Mouse (Mus musculus) MEL (cell line): ENCODE data around the gene Scamp5. TPM values are rescaled to one million over a fixed set of nuclear protein-coding genes. Genes with fewer than 3 reads are reported as not detected.

Experiments used
- DNase-seq: peaks from one replicate; pipeline ENCODE4 v3.0.0; 2011; ENCODE audit warnings: low read depth, low spot score
- H3K27ac ChIP-seq: 2 replicates; pipeline ENCODE4 v1.5.1; 2012; ENCODE audit warnings: low read depth, mild to moderate bottlenecking, control low read depth, low read length, moderate library complexity; ENCODE audit not compliant: control insufficient read depth
- H3K27me3 ChIP-seq, 2 experiments: fragments of 150-350 bp in 1 of 2; sonication (generic) in 1 of 2; 2 replicates each; pipeline ENCODE4 v1.6.1; 2012; ENCODE audit warnings: low read length in 2 of 2, mild to moderate bottlenecking in 2 of 2, improper control_type of control experiment in 1 of 2, moderate library complexity in 1 of 2; ENCODE audit not compliant: insufficient read depth in 2 of 2, control insufficient read depth in 1 of 2
- H3K36me3 ChIP-seq, 2 experiments: 2 replicates each; pipeline ENCODE4 v1.6.1; 2012 to 2014; ENCODE audit warnings: low read length in 2 of 2, improper control_type of control experiment in 1 of 2, inconsistent platforms in 1 of 2, mild to moderate bottlenecking in 1 of 2; ENCODE audit not compliant: insufficient read depth in 2 of 2, control insufficient read depth in 1 of 2
- H3K4me1 ChIP-seq, 2 experiments: fragments of 150-350 bp in 1 of 2; sonication (generic) in 1 of 2; 2 replicates each; pipeline ENCODE4 v1.6.1; 2012; ENCODE audit warnings: low read length in 2 of 2, improper control_type of control experiment in 1 of 2, mild to moderate bottlenecking in 1 of 2; ENCODE audit not compliant: insufficient read depth in 2 of 2, control insufficient read depth in 1 of 2
- H3K4me3 ChIP-seq, 2 experiments: fragments of 150-350 bp in 1 of 2; sonication (generic) in 1 of 2; 2 replicates each; pipeline ENCODE4 v1.5.1; 2012; ENCODE audit warnings: low read depth in 2 of 2, low read length in 2 of 2, mild to moderate bottlenecking in 2 of 2, moderate library complexity in 2 of 2, control low read depth in 1 of 2, improper control_type of control experiment in 1 of 2; ENCODE audit not compliant: control insufficient read depth in 1 of 2, insufficient read depth in 1 of 2
- H3K79me2 ChIP-seq: 2 replicates; pipeline ENCODE4 v1.6.1; 2012; ENCODE audit warnings: mild to moderate bottlenecking, low read length, moderate library complexity; ENCODE audit not compliant: control insufficient read depth, poor library complexity, insufficient read depth
- H3K9ac ChIP-seq: 2 replicates; pipeline ENCODE4 v1.6.1; 2012; ENCODE audit warnings: low read depth, mild to moderate bottlenecking, control low read depth, low read length, moderate library complexity; ENCODE audit not compliant: control insufficient read depth, poor library complexity, severe bottlenecking
- H3K9me3 ChIP-seq: fragments of 150-350 bp; sonication (generic); replicated peaks from 2 replicates; pipeline ENCODE4 v1.6.1; 2012; ENCODE audit warnings: mild to moderate bottlenecking, low read length, improper control_type of control experiment, moderate library complexity; ENCODE audit not compliant: insufficient read depth
- CTCF ChIP-seq, 3 experiments: IDR thresholded peaks in 2 of 3; conservative IDR thresholded peaks in 1 of 3; 2 replicates each; pipeline ENCODE4 v1.5.1; 2011 to 2012; ENCODE audit warnings: low read length in 3 of 3, low read depth in 2 of 3, mild to moderate bottlenecking in 2 of 3, improper control_type of control experiment in 1 of 3, inconsistent platforms in 1 of 3, mixed read lengths in 1 of 3, moderate library complexity in 1 of 3; ENCODE audit not compliant: control insufficient read depth in 1 of 3, insufficient read depth in 1 of 3, poor library complexity in 1 of 3, severe bottlenecking in 1 of 3
- E2F4 ChIP-seq: IDR thresholded peaks from 2 replicates; pipeline ENCODE4 v1.6.1; 2011; ENCODE audit warnings: low read depth, low read length, improper control_type of control experiment, borderline replicate concordance
- EP300 ChIP-seq, 2 experiments: IDR thresholded peaks; 2 replicates each; pipeline ENCODE4 v1.6.1; 2011; ENCODE audit warnings: improper control_type of control experiment in 2 of 2, low read length in 2 of 2, low read depth in 1 of 2, mild to moderate bottlenecking in 1 of 2
- GABPA ChIP-seq: IDR thresholded peaks from 2 replicates; pipeline ENCODE4 v1.6.1; 2012; ENCODE audit warnings: low read depth, mild to moderate bottlenecking, inconsistent platforms, low read length, improper control_type of control experiment, moderate library complexity
- MAFK ChIP-seq: IDR thresholded peaks from 2 replicates; pipeline ENCODE4 v1.6.1; 2011; ENCODE audit warnings: low read depth, mild to moderate bottlenecking, low read length, improper control_type of control experiment, borderline replicate concordance
- MAX ChIP-seq: IDR thresholded peaks from 2 replicates; pipeline ENCODE4 v1.6.1; 2011; ENCODE audit warnings: low read length, improper control_type of control experiment
- MAZ ChIP-seq: IDR thresholded peaks from 2 replicates; pipeline ENCODE4 v1.6.1; 2012; ENCODE audit warnings: low read depth, mild to moderate bottlenecking, inconsistent platforms, low read length, improper control_type of control experiment
- MEF2A ChIP-seq: IDR thresholded peaks from 2 replicates; pipeline ENCODE4 v1.6.1; 2014; ENCODE audit warnings: low read depth, mild to moderate bottlenecking, inconsistent platforms, low read length, improper control_type of control experiment; ENCODE audit not compliant: poor library complexity, insufficient replicate concordance, severe bottlenecking; ENCODE audit errors: extremely low read depth
- MYB ChIP-seq: IDR thresholded peaks from 2 replicates; pipeline ENCODE4 v1.6.1; 2011; ENCODE audit warnings: mild to moderate bottlenecking, low read depth, low read length, improper control_type of control experiment
- MYC ChIP-seq: IDR thresholded peaks from 2 replicates; pipeline ENCODE4 v1.6.1; 2011; ENCODE audit warnings: low read depth, mild to moderate bottlenecking, low read length, improper control_type of control experiment, moderate library complexity
- NRF1 ChIP-seq: IDR thresholded peaks from 2 replicates; pipeline ENCODE4 v1.6.1; 2014; ENCODE audit warnings: low read depth, mild to moderate bottlenecking, inconsistent platforms, low read length, improper control_type of control experiment, moderate library complexity; ENCODE audit not compliant: poor library complexity, insufficient read depth, severe bottlenecking
- POLR2AphosphoS2 ChIP-seq: IDR thresholded peaks from 2 replicates; pipeline ENCODE4 v1.6.1; 2011; ENCODE audit warnings: low read length, improper control_type of control experiment
- RAD21 ChIP-seq: IDR thresholded peaks from 2 replicates; pipeline ENCODE4 v1.6.1; 2011; ENCODE audit warnings: mild to moderate bottlenecking, low read depth, low read length, improper control_type of control experiment
- SIN3A ChIP-seq: IDR thresholded peaks from 2 replicates; pipeline ENCODE4 v1.6.1; 2012; ENCODE audit warnings: low read length, improper control_type of control experiment, inconsistent platforms
- SMC3 ChIP-seq: IDR thresholded peaks from 2 replicates; pipeline ENCODE4 v1.6.1; 2011; ENCODE audit warnings: low read depth, low read length, improper control_type of control experiment
- TAL1 ChIP-seq: IDR thresholded peaks from 2 replicates; pipeline ENCODE4 v1.6.1; 2012; ENCODE audit warnings: mild to moderate bottlenecking, inconsistent platforms, low read length, moderate library complexity, mixed read lengths
- TBP ChIP-seq: IDR thresholded peaks from 2 replicates; pipeline ENCODE4 v1.8.0; 2011; ENCODE audit warnings: low read depth, low read length, improper control_type of control experiment
- TCF12 ChIP-seq: IDR thresholded peaks from 2 replicates; pipeline ENCODE4 v1.6.1; 2014; ENCODE audit warnings: low read depth, mild to moderate bottlenecking, inconsistent platforms, low read length, improper control_type of control experiment, moderate library complexity
- UBTF ChIP-seq: IDR thresholded peaks from 2 replicates; pipeline ENCODE4 v1.6.1; 2012; ENCODE audit warnings: low read depth, mild to moderate bottlenecking, inconsistent platforms, low read length, improper control_type of control experiment, moderate library complexity, borderline replicate concordance; ENCODE audit not compliant: insufficient read depth
- USF1 ChIP-seq: IDR thresholded peaks from 2 replicates; pipeline ENCODE4 v1.6.1; 2014; ENCODE audit warnings: low read depth, mild to moderate bottlenecking, inconsistent platforms, low read length, improper control_type of control experiment, moderate library complexity
- ZC3H11A ChIP-seq: IDR thresholded peaks from 2 replicates; pipeline ENCODE4 v1.6.1; 2012; ENCODE audit warnings: low read depth, mild to moderate bottlenecking, inconsistent platforms, low read length, improper control_type of control experiment
- ZMIZ1 ChIP-seq: IDR thresholded peaks from 2 replicates; pipeline ENCODE4 v1.6.1; 2012; ENCODE audit warnings: low read depth, mild to moderate bottlenecking, inconsistent platforms, low read length, improper control_type of control experiment, moderate library complexity
- ZNF384 ChIP-seq: IDR thresholded peaks from 2 replicates; pipeline ENCODE4 v1.6.1; 2012; ENCODE audit warnings: low read depth, mild to moderate bottlenecking, inconsistent platforms, low read length, improper control_type of control experiment
- polyA plus RNA-seq, 2 experiments: library from polyadenylated mRNA; stranded (reverse) in 1 of 2; unstranded in 1 of 2; fragments of >175 nt in 1 of 2; fragments of >200 nt in 1 of 2; gene quantifications; 2 replicates each; pipeline versions ENCODE4 v1.2.1 to v1.2.4; 2012; ENCODE audit warnings: low replicate concordance in 2 of 2, low read depth in 1 of 2; ENCODE audit not compliant: insufficient read length in 2 of 2, insufficient read depth in 1 of 2, missing spikeins in 1 of 2
- total RNA-seq: library from RNA; depleted of rRNA; stranded (reverse); fragments of 300-350 nt; gene quantifications from 2 replicates; pipeline ENCODE4 v1.2.3, GENCODE M21; 2012

Scamp5 gene
- total and polyA plus RNA-seq, 3 experiments: 2.3 to 4.3 TPM; not detected in 1

- peak; percentile 81 for DNase-seq
- H3K4me1 ChIP-seq: 0 out of 4 replicates have a peak, but pooled peaks cover 0 to 2% of the 10 kb centered on the region in 2 experiments
- no peaks in the 10 kb centered on the region for H3K9me3 ChIP-seq
- H3K27me3 ChIP-seq: no peaks in the 10 kb centered on the region
- H3K79me2 ChIP-seq: peaks cover 10% of the 10 kb centered on the region
- no peak overlapping the region for H3K4me3 ChIP-seq
- H3K36me3 ChIP-seq: no peaks in the 10 kb centered on the region
- TF ChIP-seq SMC3 (peak; percentile 86), TCF12 (no peak), ZC3H11A (peak; percentile 69), MEF2A (no peak), CTCF (IDR thresholded peaks at IDR 0.05 in 2 of 3, conservative IDR thresholded peaks at IDR 0.05 in 1 of 3; ENCODE audit: control insufficient read depth in 1 of 3, insufficient read depth in 1 of 3, low read depth in 2 of 3, low read length in 3 of 3, poor library complexity in 1 of 3, severe bottlenecking in 1 of 3) (peak; percentile 62 to 93 (median 87)), RAD21 (peak; percentile 86), SIN3A (peak; percentile 34; the same call in 1 of the 2 replicates)
- H3K27ac ChIP-seq: no peak overlapping the region
- H3K9ac ChIP-seq: no peak overlapping the region
Observed at GRCm38 (mm10) chr9:57517113-57517512, 49.3 kb upstream of the Scamp5 start.

- H3K9ac ChIP-seq: no peak overlapping the region
- no peaks in the 10 kb centered on the region for H3K79me2 ChIP-seq
- no peak overlapping the region for H3K4me3 ChIP-seq
- H3K36me3 ChIP-seq: peaks cover 0 to 6% of the 10 kb centered on the region in 2 experiments; a peak in 2 of 4 replicates
- no peaks in the 10 kb centered on the region for H3K27me3 ChIP-seq
- TF ChIP-seq POLR2AphosphoS2 (no peak), ZMIZ1 (no peak), MAZ (no peak), MYB (no peak), GABPA (no peak), UBTF (no peak), MYC (no peak)
- H3K4me1 ChIP-seq: peaks cover 0 to 7% of the 10 kb centered on the region in 2 experiments; a peak in 3 of 4 replicates
- no peaks in the 10 kb centered on the region for H3K9me3 ChIP-seq
- no peak overlapping the region for H3K27ac ChIP-seq
- no peak for DNase-seq
Observed at GRCm38 (mm10) chr9:57510577-57510976, 42.7 kb upstream of the Scamp5 start.

- H3K36me3 ChIP-seq: peaks cover 0 to 11% of the 10 kb centered on the region in 2 experiments; a peak in 2 of 4 replicates
- 0 out of 2 replicates have a peak overlapping the region, but pooled peaks have one; percentile 2 for H3K27ac ChIP-seq
- peak; percentile 94 for DNase-seq
- no peaks in the 10 kb centered on the region for H3K79me2 ChIP-seq
- H3K9me3 ChIP-seq: no peaks in the 10 kb centered on the region
- no peak overlapping the region for H3K9ac ChIP-seq
- H3K4me1 ChIP-seq: peaks cover 0 to 17% of the 10 kb centered on the region in 2 experiments; a peak in 3 of 4 replicates
- peaks cover 2% of the 10 kb centered on the region in 2 experiments; a peak in 2 of 4 replicates for H3K27me3 ChIP-seq
- no peak overlapping the region for H3K4me3 ChIP-seq
- TF ChIP-seq MYB (no peak), TBP (peak; percentile 53; the same call in 1 of the 2 replicates), UBTF (no peak), GABPA (no peak), TCF12 (peak; percentile 99), E2F4 (no peak), RAD21 (no peak), MYC (no peak), ZNF384 (no peak), ZC3H11A (no peak), MAFK (peak; percentile 68; the same call in 1 of the 2 replicates), NRF1 (no peak), EP300 (IDR thresholded peaks at IDR 0.05; ENCODE audit: low read depth in 1 of 2, low read length in 2 of 2) (peak; percentile 96), POLR2AphosphoS2 (no peak), TAL1 (peak; percentile 100), MAZ (peak; percentile 94), ZMIZ1 (no peak), MAX (no peak), USF1 (no peak), SMC3 (no peak)
Observed at GRCm38 (mm10) chr9:57505700-57506099, 37.8 kb upstream of the Scamp5 start.
